Mouse (Mus musculus): Measurements from ENCODE around the gene Btbd6.

DNA sequence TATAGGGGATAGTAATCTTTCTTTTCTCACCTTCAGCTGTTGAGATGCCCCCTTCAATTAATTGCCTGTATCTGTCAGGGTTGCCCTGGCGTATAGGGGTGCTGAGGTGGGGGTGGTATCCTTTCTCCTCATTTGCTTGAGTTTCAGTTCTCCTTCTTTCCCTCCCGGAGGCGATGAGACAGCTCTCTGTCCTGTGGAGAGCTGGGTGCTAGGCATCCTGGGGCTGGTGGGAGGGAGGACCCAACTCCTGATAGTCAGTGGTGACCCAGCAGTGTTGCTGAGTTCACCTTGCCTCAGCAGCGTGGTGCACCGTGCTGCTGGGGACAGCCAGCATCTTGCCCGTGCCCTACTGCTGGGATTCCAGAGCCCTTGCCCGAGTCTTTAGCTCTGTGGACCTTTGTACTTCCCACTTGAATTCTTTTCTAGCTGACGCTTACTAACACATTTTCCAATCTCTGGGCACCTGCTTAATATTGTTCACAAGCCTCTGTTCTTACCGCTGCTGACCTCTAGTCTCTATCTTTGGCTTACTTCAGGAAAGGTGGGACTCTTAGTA is 41.2 kb downstream of the Btbd6 start:
- TF ChIP-seq CTCF (IDR thresholded peaks at IDR 0.05; ENCODE audit: insufficient read depth, low read depth, low read length) (no peak), POLR2A (IDR thresholded peaks at IDR 0.05; ENCODE audit: insufficient read depth, low read depth, low read length) (no peak)
